Mouse (Mus musculus) thymus, postnatal 25 days (tissue): ENCODE data around the gene Lig4.

Experiments used
- DNase-seq: peaks from one replicate; pipeline ENCODE4 v3.0.0; 2022

The Lig4 gene

GRCm38 (mm10) chr8:9977573-9978314 is at the start of gene Lig4, which contains the start of gene Abhd13:
Lig4 (minus strand) TSS chr8:9977686.
Abhd13 (plus strand) TSS chr8:9977707.
- DNase-seq = peak; percentile 99

GRCm38 (mm10) chr8:10017231-10017630 is 39.7 kb upstream of the Lig4 start:
- no peak for DNase-seq

GRCm38 (mm10) chr8:10016252-10016651 is 38.8 kb upstream of the Lig4 start:
- no peak for DNase-seq

- no peak for DNase-seq
Observed at GRCm38 (mm10) chr8:10007660-10008028, 30.2 kb upstream of the Lig4 start.

GRCm38 (mm10) chr8:10006986-10007659 is 29.6 kb upstream of the Lig4 start:
- no peak for DNase-seq

- no peak for DNase-seq
Observed at GRCm38 (mm10) chr8:10006156-10006985, 28.9 kb upstream of the Lig4 start, which contains the start of gene Tnfsf13b. Tnfsf13b (plus strand) TSS chr8:10006467.

- no peak for DNase-seq
Observed at GRCm38 (mm10) chr8:10004115-10004514, 26.6 kb upstream of the Lig4 start.

GRCm38 (mm10) chr8:9980188-9980587 is 2.7 kb upstream of the Lig4 start:
- no peak for DNase-seq

- DNase-seq = no peak
Observed at GRCm38 (mm10) chr8:9979746-9980145, 2.3 kb upstream of the Lig4 start.

- no peak for DNase-seq
Observed at GRCm38 (mm10) chr8:9978475-9979230, 1.2 kb upstream of the Lig4 start.

GRCm38 (mm10) chr8:9977016-9977415 is 470 bp downstream of the Lig4 start:
- no peak for DNase-seq

- DNase-seq = peak; percentile 99
Observed at GRCm38 (mm10) chr8:9975898-9976611, 1.4 kb downstream of the Lig4 start.

- DNase-seq = peak; percentile 43
Observed at GRCm38 (mm10) chr8:9975276-9975675, 2.2 kb downstream of the Lig4 start.

- no peak for DNase-seq
Observed at GRCm38 (mm10) chr8:9971866-9972265, 5.6 kb downstream of the Lig4 start.

- no peak for DNase-seq
Observed at GRCm38 (mm10) chr8:9959919-9960318, 17.6 kb downstream of the Lig4 start.

GRCm38 (mm10) chr8:9958338-9958737 is 19.1 kb downstream of the Lig4 start:
- no peak for DNase-seq

- no peak for DNase-seq
Observed at GRCm38 (mm10) chr8:9949134-9949890, 28.2 kb downstream of the Lig4 start.

- no peak for DNase-seq
Observed at GRCm38 (mm10) chr8:9935574-9935973, 41.9 kb downstream of the Lig4 start.

- DNase-seq = peak; percentile 45
Observed at GRCm38 (mm10) chr8:9934891-9935565, 42.5 kb downstream of the Lig4 start.

- DNase-seq = no peak
Observed at GRCm38 (mm10) chr8:9932711-9933110, 44.8 kb downstream of the Lig4 start.
